Mouse (Mus musculus): ENCODE data around the gene Wipi1. TPM values are rescaled to one million over a fixed set of nuclear protein-coding genes. Genes with fewer than 3 reads are reported as not detected.

The Wipi1 gene
- polyA plus RNA-seq, 1 experiment, result 7.0 TPM

- H3K4me1 ChIP-seq (replicated peaks; ENCODE audit: control insufficient read depth, insufficient read depth, low read length), result peaks cover 5% of the 10 kb centered on the region
- TF ChIP-seq POLR2A (IDR thresholded peaks at IDR 0.05; ENCODE audit: control insufficient read depth, extremely low read depth, insufficient read depth, low read length, poor library complexity) (no peak), CTCF (IDR thresholded peaks at IDR 0.05; ENCODE audit: borderline replicate concordance, control insufficient read depth, extremely low read depth, insufficient read depth, low read length, poor library complexity) (no peak)
- DNase-seq, result peak; percentile 28
- H3K4me3 ChIP-seq (ENCODE audit: control insufficient read depth, insufficient read depth, low read length), result no peak overlapping the region
- no peaks in the 10 kb centered on the region for H3K27me3 ChIP-seq (ENCODE audit: control insufficient read depth, insufficient read depth, low read length)
- 21% methylated on average over 4 of the region's 4 CpGs for WGBS
- H3K27ac ChIP-seq (ENCODE audit: control insufficient read depth, insufficient read depth, low read length), result peak overlapping the region; percentile 1; the same call in 1 of the 2 replicates
- no peaks in the 10 kb centered on the region for H3K36me3 ChIP-seq (ENCODE audit: control insufficient read depth, insufficient read depth, low read length)
Measured at GRCm38 (mm10) chr11:109553921-109554320, 57.8 kb downstream of the Wipi1 start.

- 85% methylated on average over 5 of the region's 5 CpGs for WGBS
- TF ChIP-seq POLR2A (IDR thresholded peaks at IDR 0.05; ENCODE audit: control insufficient read depth, extremely low read depth, insufficient read depth, low read length, poor library complexity), result no peak
- TF ChIP-seq CTCF (IDR thresholded peaks at IDR 0.05; ENCODE audit: borderline replicate concordance, control insufficient read depth, extremely low read depth, insufficient read depth, low read length, poor library complexity), result no peak
- DNase-seq, result no peak
- Histone ChIP-seq H3K4me1 (replicated peaks; ENCODE audit: control insufficient read depth, insufficient read depth, low read length) (peaks cover 5% of the 10 kb centered on the region), H3K27me3 (ENCODE audit: control insufficient read depth, insufficient read depth, low read length) (no peaks in the 10 kb centered on the region), H3K4me3 (ENCODE audit: control insufficient read depth, insufficient read depth, low read length) (no peak overlapping the region), H3K27ac (ENCODE audit: control insufficient read depth, insufficient read depth, low read length) (no peak overlapping the region), H3K36me3 (ENCODE audit: control insufficient read depth, insufficient read depth, low read length) (no peaks in the 10 kb centered on the region)
Measured at GRCm38 (mm10) chr11:109549599-109550290, 62.0 kb downstream of the Wipi1 start.

- H3K36me3 ChIP-seq (ENCODE audit: control insufficient read depth, insufficient read depth, low read length), result no peaks in the 10 kb centered on the region
- no peaks in the 10 kb centered on the region for H3K27me3 ChIP-seq (ENCODE audit: control insufficient read depth, insufficient read depth, low read length)
- no peak for DNase-seq
- WGBS, result 100% methylated on average over 1 of the region's 1 CpGs
- no peak overlapping the region for H3K27ac ChIP-seq (ENCODE audit: control insufficient read depth, insufficient read depth, low read length)
- TF ChIP-seq POLR2A (IDR thresholded peaks at IDR 0.05; ENCODE audit: control insufficient read depth, extremely low read depth, insufficient read depth, low read length, poor library complexity) (no peak), CTCF (IDR thresholded peaks at IDR 0.05; ENCODE audit: borderline replicate concordance, control insufficient read depth, extremely low read depth, insufficient read depth, low read length, poor library complexity) (no peak)
- H3K4me1 ChIP-seq (replicated peaks; ENCODE audit: control insufficient read depth, insufficient read depth, low read length), result no peaks in the 10 kb centered on the region
- H3K4me3 ChIP-seq (ENCODE audit: control insufficient read depth, insufficient read depth, low read length), result no peak overlapping the region
Measured at GRCm38 (mm10) chr11:109547652-109548051, 64.1 kb downstream of the Wipi1 start.

GRCm38 (mm10) chr11:109546305-109547001 lies 65.3 kb downstream of the Wipi1 start:
- WGBS, result 89% methylated on average over 16 of the region's 16 CpGs
- Histone ChIP-seq H3K27ac (ENCODE audit: control insufficient read depth, insufficient read depth, low read length) (no peak overlapping the region), H3K36me3 (ENCODE audit: control insufficient read depth, insufficient read depth, low read length) (no peaks in the 10 kb centered on the region), H3K4me1 (replicated peaks; ENCODE audit: control insufficient read depth, insufficient read depth, low read length) (no peaks in the 10 kb centered on the region), H3K27me3 (ENCODE audit: control insufficient read depth, insufficient read depth, low read length) (no peaks in the 10 kb centered on the region), H3K4me3 (ENCODE audit: control insufficient read depth, insufficient read depth, low read length) (no peak overlapping the region)
- DNase-seq, result no peak
- TF ChIP-seq POLR2A (IDR thresholded peaks at IDR 0.05; ENCODE audit: control insufficient read depth, extremely low read depth, insufficient read depth, low read length, poor library complexity), result no peak
- TF ChIP-seq CTCF (IDR thresholded peaks at IDR 0.05; ENCODE audit: borderline replicate concordance, control insufficient read depth, extremely low read depth, insufficient read depth, low read length, poor library complexity), result no peak

- DNase-seq, result no peak
- no peaks in the 10 kb centered on the region for H3K4me1 ChIP-seq (replicated peaks; ENCODE audit: control insufficient read depth, insufficient read depth, low read length)
- 92% methylated on average over 12 of the region's 12 CpGs for WGBS
- H3K27me3 ChIP-seq (ENCODE audit: control insufficient read depth, insufficient read depth, low read length), result no peaks in the 10 kb centered on the region
- H3K4me3 ChIP-seq (ENCODE audit: control insufficient read depth, insufficient read depth, low read length), result no peak overlapping the region
- no peak for TF ChIP-seq POLR2A (IDR thresholded peaks at IDR 0.05; ENCODE audit: control insufficient read depth, extremely low read depth, insufficient read depth, low read length, poor library complexity)
- no peak for TF ChIP-seq CTCF (IDR thresholded peaks at IDR 0.05; ENCODE audit: borderline replicate concordance, control insufficient read depth, extremely low read depth, insufficient read depth, low read length, poor library complexity)
- no peaks in the 10 kb centered on the region for H3K36me3 ChIP-seq (ENCODE audit: control insufficient read depth, insufficient read depth, low read length)
- no peak overlapping the region for H3K27ac ChIP-seq (ENCODE audit: control insufficient read depth, insufficient read depth, low read length)
Measured at GRCm38 (mm10) chr11:109545700-109546143, 66.0 kb downstream of the Wipi1 start.

GRCm38 (mm10) chr11:109545265-109545664 lies 66.5 kb downstream of the Wipi1 start:
- no peaks in the 10 kb centered on the region for H3K27me3 ChIP-seq (ENCODE audit: control insufficient read depth, insufficient read depth, low read length)
- TF ChIP-seq CTCF (IDR thresholded peaks at IDR 0.05; ENCODE audit: borderline replicate concordance, control insufficient read depth, extremely low read depth, insufficient read depth, low read length, poor library complexity) (no peak), POLR2A (IDR thresholded peaks at IDR 0.05; ENCODE audit: control insufficient read depth, extremely low read depth, insufficient read depth, low read length, poor library complexity) (no peak)
- H3K4me3 ChIP-seq (ENCODE audit: control insufficient read depth, insufficient read depth, low read length), result no peak overlapping the region
- DNase-seq, result no peak
- no peaks in the 10 kb centered on the region for H3K4me1 ChIP-seq (replicated peaks; ENCODE audit: control insufficient read depth, insufficient read depth, low read length)
- no peaks in the 10 kb centered on the region for H3K36me3 ChIP-seq (ENCODE audit: control insufficient read depth, insufficient read depth, low read length)
- H3K27ac ChIP-seq (ENCODE audit: control insufficient read depth, insufficient read depth, low read length), result no peak overlapping the region
- 74% methylated on average over 7 of the region's 7 CpGs for WGBS
